Mouse (Mus musculus) T-cell, adult 2 months (primary cell): ENCODE results near the gene Dock9.

ENCODE experiments used
- DNase-seq: peaks from one replicate; pipeline ENCODE4 v3.0.0; 2022; ENCODE audit warnings: low spot score

Gene Dock9

GRCm38 (mm10) chr14:121791935-121792334, 5.7 kb downstream of the Dock9 start:
- no peak for DNase-seq

DNA sequence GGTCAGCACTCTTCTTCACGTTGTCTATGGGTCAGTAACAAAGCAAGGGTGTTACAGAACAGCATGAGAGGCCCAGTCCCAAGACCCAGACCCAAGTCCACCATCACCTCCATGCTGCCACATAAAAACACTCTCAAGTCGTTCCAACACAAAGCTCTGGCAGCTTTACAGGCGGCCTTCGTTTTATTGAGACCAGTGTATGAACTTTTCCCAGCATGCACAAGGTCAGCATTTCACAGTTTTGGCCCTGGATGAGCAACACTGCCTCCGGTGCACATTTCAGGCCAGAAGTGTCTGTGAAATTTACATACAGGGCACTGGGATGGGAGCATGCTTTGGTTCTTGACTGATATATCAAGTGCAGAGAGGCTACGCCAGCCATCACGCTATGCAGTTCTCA, 6.5 kb downstream of the Dock9 start:
- no peak for DNase-seq

- DNase-seq = no peak
These were observed 8.4 kb downstream of the Dock9 start for GRCm38 (mm10) chr14:121789273-121789672.

- no peak for DNase-seq
These were observed 9.2 kb downstream of the Dock9 start for GRCm38 (mm10) chr14:121788451-121788850.

DNA sequence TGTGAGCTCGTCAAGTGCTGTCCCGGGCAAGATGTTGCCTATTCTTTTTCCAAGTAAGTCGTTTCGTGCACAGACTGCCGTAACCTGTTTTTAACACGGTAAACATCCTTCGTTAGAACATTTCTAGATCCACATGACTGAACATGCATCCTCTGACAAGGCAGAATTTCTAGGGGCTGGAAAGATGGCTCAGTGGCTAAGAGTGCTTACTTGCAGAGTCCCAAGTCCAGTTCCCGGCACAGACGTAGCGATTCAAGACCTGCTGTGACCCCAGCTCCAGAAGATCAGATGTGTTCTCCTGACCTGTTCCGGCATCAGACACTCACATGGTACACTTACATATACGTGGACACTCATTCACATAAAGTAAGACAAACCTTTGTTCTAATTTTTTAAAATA, 10.2 kb downstream of the Dock9 start:
- no peak for DNase-seq

DNA sequence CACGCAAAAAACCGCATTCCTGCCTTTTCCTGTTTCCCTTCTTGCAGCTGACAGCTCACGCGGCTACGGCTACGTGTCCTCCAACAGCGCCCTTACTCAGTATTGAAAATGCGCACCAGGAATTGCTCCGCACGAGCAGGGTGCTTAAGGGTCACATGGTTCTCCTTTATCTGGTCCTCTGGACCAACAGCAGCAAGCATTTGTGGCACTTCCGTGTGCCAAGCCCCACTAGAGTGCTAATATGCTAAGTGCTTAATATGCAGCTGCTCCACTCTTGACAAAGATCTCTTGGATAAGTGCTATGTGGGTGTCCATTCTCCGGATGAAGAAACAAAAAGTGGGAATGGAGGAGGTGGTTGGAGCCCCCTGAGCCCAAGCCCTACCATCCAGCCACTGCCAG, 10.7 kb downstream of the Dock9 start:
- no peak for DNase-seq

DNA sequence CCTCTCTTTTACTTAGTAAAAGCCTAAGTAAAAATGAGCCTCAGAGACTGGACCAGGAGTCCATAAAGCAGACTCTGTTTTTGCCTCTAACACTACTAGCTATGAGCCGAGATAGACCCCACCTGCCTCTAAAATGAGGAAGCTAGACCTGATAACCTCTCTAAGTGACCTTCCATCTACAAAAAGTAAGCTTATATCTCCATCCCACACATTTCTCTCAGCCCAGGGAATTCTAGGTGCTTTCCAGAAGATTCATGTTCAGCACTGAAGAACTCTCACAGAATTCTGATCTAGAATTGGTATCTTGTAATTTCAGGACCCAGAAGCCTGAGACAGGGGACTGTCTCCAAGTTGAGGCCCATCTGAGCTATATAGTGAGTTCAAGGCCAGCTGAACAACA, 12.2 kb downstream of the Dock9 start:
- DNase-seq = no peak

- DNase-seq = no peak
These were observed 16.6 kb downstream of the Dock9 start for GRCm38 (mm10) chr14:121780942-121781531.

- no peak for DNase-seq
These were observed 17.3 kb downstream of the Dock9 start for GRCm38 (mm10) chr14:121780144-121780913.

DNA sequence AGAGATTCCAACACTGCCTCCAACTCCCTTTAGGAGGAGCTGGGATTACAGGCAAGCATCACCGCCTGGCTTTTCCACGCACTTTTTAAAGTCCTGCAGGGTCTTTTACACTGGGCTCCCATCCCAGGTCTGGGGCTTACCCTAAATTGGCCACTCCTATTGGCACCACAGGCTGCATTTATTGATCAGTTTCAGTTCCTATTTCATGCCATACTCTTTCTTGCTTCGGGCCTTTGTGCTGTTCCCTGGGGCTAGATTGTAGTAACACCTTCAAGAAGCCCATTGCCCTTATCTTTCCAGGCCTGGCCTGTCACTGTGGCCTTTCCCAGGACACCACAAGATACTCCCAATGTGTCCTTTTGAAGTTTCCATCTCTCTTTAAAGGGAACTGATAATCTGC, 18.0 kb downstream of the Dock9 start:
- DNase-seq = no peak

DNA sequence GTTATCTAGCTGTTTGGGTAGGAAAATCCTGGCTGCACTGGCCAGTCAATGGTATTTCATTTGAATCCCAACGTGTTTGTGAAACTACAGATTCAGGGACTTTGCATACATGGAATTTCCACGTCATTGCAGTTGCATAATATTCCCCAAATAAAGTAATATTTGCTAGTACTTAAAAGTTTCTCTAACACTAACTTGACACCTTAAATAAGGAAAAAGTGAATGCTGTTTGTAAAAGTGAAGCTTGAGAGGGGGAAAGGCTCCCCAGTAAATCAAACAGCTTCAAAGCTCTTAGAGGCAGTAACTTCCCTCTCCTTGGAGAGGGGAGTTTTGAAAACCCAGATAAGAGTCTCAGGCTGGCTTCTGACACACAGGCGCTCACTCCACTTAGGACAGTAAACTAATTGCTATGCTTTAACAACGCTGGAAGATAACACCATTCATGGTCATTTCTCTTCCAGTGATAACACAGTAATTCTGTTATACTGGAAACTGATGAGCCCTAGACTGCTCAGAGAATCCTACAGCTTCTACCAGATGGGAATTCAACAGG, 20.3 kb downstream of the Dock9 start:
- no peak for DNase-seq

DNA sequence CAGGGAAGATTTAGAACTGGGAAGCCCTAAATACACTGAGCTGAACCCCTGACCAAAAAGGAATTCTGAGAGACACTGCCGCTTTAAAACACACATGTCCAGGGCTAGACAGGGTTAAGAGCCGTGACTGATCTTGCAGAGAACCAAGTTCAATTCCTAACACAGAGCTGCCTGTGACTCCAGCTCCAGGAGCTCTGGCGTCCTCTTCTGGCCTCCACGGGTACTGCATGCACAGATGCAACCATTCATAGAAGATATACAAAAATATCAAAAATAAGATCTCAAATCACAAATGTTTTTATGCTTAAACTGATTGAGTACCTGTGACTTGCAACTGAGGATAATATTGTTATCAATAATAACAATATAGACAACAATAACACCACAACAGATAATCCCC, 20.9 kb downstream of the Dock9 start:
- DNase-seq = no peak

DNA sequence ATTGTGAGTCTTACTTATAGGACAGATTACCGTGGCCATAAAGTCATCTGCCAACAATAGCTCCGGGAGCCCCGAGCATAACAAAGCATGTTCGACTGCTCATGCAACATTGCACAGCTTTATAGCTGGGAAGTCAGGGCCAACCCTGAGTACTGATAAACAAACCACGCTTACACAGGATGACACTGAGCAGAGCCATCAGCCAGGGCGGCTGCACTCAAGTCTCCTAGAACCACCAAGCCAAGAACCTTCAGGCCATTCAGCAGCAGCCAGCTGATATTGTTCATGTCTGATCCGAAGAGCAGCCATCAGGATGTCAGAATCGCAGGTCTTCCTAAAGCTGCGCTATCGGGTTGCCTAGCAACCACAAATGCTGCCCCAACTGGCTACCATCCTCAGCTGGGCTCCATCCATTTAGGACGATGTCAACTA, 35.6 kb downstream of the Dock9 start:
- DNase-seq = no peak

GRCm38 (mm10) chr14:121760403-121760802, 37.2 kb downstream of the Dock9 start:
- no peak for DNase-seq

DNA sequence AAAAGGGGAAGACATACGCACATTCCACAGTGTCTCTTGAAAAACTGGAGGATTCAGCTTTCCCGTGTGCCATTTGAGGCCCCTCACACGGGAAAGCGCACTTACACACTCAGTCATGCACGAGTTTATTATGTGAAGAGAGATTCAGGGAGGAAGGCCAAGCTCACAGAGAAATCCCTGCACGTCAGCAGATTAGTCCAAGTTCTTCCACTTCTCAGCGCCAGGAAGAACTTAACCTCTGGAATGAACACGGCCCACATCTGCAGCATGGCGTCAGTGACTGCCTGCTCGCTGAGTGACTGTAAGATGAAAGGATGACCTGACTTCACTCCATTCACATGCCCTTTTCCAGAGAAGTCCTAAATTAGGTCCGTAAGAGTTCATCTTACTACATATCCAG, 43.5 kb downstream of the Dock9 start:
- no peak for DNase-seq

- no peak for DNase-seq
These were observed 44.8 kb downstream of the Dock9 start for GRCm38 (mm10) chr14:121752686-121753426.

- DNase-seq = no peak
These were observed 48.0 kb downstream of the Dock9 start for GRCm38 (mm10) chr14:121749606-121750005.

- no peak for DNase-seq
These were observed 48.6 kb downstream of the Dock9 start for GRCm38 (mm10) chr14:121749084-121749483.

DNA sequence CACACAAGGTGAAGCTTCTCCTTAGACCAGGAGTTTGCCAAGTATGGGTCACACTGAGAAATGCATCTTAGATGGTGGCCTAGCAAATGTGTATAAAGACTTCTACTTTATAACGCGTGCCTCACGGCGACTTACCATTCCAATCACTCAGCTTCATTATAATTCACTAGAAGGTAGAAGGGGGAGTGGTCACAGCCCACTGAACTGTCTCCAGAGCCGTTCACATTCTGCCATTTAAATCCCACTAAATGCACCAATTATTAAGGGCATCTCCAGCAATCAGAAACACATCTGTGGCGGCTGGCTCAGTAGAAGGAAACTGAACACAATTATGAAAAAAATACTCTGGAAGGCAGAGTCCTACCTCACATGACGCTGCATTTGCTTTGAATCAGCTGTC, 50.3 kb downstream of the Dock9 start:
- no peak for DNase-seq

- no peak for DNase-seq
These were observed 53.7 kb downstream of the Dock9 start for GRCm38 (mm10) chr14:121743787-121744417.

DNA sequence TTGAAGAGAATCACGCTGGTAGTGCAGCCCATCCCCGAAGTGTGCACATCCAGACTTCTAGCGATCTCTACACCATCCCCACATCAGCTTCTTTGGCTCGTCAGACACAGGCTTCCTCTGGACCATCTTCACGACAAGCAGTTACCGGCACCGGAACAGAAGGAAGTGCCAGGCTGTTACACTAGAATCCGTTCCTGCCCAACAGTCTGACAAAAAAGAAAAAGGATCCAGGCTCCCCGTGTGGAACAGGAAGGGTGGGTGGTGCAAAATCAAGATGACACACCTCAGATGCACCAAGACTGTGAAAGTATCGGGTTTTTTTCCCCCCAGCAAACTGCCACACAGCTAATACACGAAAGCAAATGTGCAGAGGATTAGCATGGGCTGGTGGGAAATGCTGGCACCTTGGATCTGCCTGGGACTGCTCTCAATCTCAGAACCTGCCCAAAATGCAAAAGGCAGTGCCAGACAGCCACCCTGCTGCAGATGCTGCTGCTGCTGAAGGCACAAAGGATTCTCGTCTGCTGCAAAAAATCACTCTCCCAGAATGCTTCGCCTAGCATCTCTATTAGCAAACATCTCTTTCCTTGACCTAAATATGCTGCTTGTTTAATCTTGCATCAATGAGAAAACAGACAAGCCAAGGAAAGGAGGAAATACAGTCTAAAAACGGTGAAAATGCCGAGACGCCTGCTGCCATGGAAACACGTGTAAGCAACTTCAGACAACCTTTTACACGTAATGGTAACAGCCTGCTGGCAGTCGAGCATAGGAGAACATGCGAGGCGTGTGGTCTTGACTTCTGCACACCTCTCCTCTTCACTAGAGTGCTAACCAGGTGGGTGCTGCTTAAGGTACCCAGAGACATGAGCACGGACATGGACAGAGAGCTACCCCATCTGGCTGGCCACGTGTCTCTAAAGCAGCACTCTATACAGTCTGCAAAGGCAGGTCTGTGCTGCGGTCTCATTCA, 58.9 kb downstream of the Dock9 start:
- DNase-seq = peak; percentile 16
